Mouse (Mus musculus) gastrocnemius, adult 2 months (tissue): ENCODE measurements around the gene Cyp2s1. TPM values are rescaled to one million over a fixed set of nuclear protein-coding genes. Genes with fewer than 3 reads are reported as not detected.

ENCODE experiments used
- DNase-seq: peaks from one replicate; pipeline ENCODE4 v3.0.0; 2022
- H3K27ac ChIP-seq: fragments of 200-600 bp; 2 replicates; pipeline ENCODE4 v1.8.1; 2022; ENCODE audit warnings: mild to moderate bottlenecking
- H3K4me3 ChIP-seq: fragments of 200-600 bp; 2 replicates; pipeline ENCODE4 v1.8.1; 2022; ENCODE audit warnings: mild to moderate bottlenecking, moderate library complexity
- CTCF ChIP-seq: fragments of 200-600 bp; IDR thresholded peaks from 2 replicates; pipeline ENCODE4 v1.8.1; 2022; ENCODE audit warnings: antibody characterized with exemption, mild to moderate bottlenecking, moderate library complexity
- intact Hi-C: fragments of 180-260 bp; cut with DNase I; formaldehyde crosslinking; loops from one replicate; pipeline ENCODE4 v1.15.1; 2025
- long read RNA-seq, 2 experiments: library from polyadenylated mRNA; stranded (forward); transcript quantifications; one replicate each; pipeline ENCODE4 v2.0.0; 2021
- total RNA-seq, 2 experiments: library from RNA; stranded (reverse); gene quantifications; 2 replicates each; pipeline ENCODE4 v1.2.3; 2021

The Cyp2s1 gene
- total RNA-seq = under 1 TPM; 0.10 to 0.56 TPM
- long read RNA-seq, experiment 1 = 0 reads
- long read RNA-seq, experiment 2 = 0 reads

DNA sequence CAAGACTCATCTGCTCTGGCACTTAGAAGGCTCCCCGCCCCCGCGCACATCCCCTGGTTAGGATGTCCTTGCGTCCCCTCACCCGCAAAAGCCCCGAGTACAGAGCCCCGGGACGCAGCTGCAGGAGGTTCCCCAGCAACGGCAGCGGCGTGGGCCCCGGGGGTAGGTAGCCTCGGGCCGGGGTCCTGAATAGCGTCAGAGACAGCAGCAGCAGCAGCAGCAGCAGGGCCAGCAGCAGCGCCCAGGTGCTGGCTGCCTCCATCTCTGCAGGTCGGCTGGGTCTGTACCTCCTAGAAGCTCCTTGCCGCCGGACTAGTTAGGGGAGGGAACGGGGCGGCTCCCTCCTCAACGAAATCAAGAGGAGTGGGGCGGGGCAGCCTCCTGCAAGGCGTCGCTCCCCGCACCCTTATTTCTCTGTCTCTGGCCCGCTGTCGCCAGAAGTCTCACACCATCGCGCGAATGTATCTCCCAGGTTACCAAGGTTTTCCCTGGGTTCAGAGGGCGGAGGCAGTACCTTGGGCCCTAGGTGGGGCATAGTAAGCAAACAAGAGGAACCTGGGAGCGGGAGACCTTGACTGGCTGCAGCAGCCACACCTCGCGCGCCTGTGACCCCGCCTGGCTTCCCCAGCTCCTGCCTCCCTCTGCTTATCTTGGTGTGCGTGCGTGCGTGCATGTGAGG is at the start of gene Cyp2s1:
Gene Cyp2s1, minus strand, starts transcription at position 673 of the 679 bp plus-strand sequence.
- peak within 1 kb of the TSS; percentile 64 for H3K4me3 ChIP-seq
- no peak for TF ChIP-seq CTCF
- intact Hi-C loops = no loop called here
- no peak for DNase-seq
- 0 out of 2 replicates have a peak within 1 kb of the TSS, but pooled peaks have one; percentile 8 for H3K27ac ChIP-seq

DNA sequence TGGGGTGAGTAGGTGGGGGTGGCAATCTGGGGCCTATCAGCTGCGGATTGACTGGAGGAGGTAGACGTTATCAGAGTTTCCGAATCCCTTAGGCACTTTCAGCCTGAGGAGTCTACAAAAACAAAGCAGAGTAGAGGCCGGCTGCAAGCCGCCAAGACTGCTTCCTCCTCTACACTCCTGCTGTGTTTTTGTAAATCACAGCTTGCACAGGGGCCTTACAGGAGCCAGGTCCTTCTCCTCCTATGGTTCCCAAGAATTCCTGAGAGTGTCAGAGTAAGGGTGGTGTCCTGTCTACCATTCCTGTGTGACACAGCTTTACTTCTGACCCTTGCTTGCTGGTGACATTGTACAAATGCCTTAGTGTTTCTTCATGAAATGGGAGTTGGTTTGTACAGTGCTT is 48.1 kb upstream of the Cyp2s1 start:
- H3K4me3 ChIP-seq = no peak overlapping the region
- TF ChIP-seq CTCF = no peak
- intact Hi-C loops = no loop called here

DNA sequence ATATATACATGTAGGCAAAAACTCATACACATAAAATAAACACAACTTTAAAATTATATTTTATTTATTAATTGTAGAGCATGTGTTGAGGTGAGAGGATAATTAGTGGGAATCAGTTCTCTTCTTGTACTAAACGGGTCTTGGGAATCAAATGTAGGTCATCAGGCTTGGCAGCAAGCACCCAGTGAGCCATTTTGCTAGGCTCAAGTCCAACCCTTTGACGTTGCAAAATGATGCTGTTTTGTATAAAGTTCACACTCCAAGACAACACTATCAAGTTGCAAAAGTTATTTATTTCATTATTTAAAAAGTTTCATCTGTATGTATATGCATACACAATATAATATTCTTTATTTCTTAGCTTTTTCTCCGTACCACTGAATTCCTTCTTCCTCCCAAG is 47.0 kb upstream of the Cyp2s1 start:
- Histone ChIP-seq H3K27ac (no peak overlapping the region), H3K4me3 (no peak overlapping the region)
- TF ChIP-seq CTCF = no peak
- DNase-seq = no peak
- intact Hi-C loops = no loop called here

More for the DNA sequence above, 48.1 kb upstream of the Cyp2s1 start:
- DNase-seq = no peak
- H3K27ac ChIP-seq = no peak overlapping the region

DNA sequence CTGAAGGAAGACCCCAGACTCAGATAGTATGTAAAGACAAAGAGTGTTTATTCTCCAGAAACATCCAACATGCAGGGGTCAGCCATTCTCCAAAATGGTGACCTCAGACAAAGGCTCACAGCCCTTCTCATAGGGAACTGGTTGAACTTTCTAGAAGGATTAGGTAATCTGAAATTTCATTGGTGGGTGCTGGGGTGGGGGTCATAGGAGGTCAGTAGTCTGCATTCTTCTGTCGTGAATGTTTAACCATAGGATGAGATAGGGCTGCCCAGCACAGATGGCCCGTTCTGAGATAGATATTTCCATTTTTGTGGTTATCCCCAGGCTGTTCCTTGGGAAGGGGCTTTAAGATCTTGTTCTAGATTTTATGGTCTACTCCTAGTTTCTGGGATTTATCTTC is 45.7 kb upstream of the Cyp2s1 start:
- Histone ChIP-seq H3K4me3 (no peak overlapping the region), H3K27ac (no peak overlapping the region)
- no peak for TF ChIP-seq CTCF
- intact Hi-C loops = no loop called here
- DNase-seq = no peak

DNA sequence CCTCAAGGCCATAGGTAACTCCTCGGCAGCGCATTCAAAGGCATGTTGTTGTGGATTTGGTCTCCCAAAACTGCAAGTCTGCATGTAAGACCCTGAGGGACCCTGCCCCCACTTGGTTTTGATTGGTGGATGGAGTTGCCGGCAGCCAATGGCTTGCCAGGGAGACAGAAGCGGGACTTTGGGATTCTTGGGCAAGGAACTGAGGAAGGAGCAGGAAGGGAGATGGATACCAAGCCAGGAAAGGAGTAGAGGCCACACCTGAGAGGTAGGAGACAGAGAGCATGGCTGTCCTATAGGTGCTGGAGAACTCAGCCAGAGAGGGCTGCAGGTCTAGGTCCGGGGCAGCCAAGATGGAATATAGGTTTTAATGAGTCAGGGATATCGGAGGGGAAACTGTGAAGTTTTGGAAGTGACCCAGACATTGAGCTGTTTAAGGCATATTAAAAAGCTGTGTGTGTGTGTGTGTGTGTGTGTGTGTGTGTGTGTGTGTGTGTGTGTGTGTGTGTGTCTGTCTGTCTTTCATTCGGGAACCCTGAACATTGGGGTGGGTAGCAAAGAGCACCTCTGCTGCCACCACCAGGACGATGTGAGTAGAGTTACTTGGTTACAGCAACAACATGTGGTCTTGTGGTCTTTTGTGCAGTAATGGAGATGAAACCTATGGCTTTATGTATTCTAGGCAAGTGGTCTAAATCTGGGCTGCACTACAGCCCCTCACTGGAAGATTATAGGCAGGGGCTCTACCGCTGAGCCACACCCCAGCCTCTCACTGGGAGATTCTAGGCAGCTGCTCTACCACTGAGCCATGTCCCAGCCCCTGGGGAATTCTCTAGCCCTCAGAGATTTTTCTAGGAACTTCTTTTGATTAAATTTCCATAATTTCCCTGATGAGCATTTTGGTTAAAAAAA is 43.5 kb upstream of the Cyp2s1 start:
- intact Hi-C loops = no loop called here
- peak; percentile 6; the same call in 1 of the 2 replicates for TF ChIP-seq CTCF
- H3K4me3 ChIP-seq = no peak overlapping the region

DNA sequence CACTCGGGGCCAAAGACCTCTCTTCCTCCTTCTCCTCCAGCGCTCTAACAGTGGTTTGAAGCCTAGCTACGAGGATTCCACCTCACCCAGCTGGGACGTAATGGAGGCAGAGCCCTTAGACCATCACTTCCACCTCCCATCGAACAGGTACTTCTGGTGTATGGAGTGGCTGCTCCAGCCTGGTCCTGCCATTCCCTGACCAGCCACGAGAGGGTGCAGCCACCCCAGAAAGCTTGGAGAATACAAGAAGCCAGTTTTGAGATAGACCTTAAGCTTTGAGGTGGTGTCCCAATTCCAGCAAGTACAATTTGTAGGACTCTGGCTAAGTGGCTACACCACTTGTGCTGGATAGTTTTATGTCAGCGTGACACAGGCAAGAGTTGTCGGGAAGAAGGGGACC is 38.4 kb upstream of the Cyp2s1 start:
- intact Hi-C loops = no loop called here
- no peak overlapping the region for H3K27ac ChIP-seq
- H3K4me3 ChIP-seq = no peak overlapping the region
- peak; percentile 76 for TF ChIP-seq CTCF
- DNase-seq = peak; percentile 61

More for the DNA sequence above, 43.5 kb upstream of the Cyp2s1 start:
- DNase-seq = no peak
- H3K27ac ChIP-seq = no peak overlapping the region

DNA sequence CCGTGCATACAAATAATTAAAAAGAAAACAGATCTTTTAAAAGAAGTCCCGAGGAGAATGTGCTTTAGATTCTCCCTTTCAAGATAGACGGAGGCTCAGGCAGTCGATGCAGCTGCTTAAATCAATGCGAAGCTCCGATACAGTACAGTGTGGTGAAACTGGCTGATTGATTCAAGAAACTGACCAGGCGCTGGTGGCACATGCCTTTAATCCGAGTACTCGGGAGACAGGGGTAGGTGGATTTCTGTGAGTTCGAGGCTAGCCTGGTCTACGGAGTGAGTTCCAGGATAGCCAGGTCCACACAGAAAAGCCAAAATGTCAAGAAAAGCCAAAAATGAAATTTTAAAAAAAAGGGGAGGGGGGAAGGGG is 31.7 kb upstream of the Cyp2s1 start:
- DNase-seq = no peak
- H3K4me3 ChIP-seq = peak overlapping the region; percentile 73
- intact Hi-C loops = no loop called here
- no peak for TF ChIP-seq CTCF
- H3K27ac ChIP-seq = peak overlapping the region; percentile 76

DNA sequence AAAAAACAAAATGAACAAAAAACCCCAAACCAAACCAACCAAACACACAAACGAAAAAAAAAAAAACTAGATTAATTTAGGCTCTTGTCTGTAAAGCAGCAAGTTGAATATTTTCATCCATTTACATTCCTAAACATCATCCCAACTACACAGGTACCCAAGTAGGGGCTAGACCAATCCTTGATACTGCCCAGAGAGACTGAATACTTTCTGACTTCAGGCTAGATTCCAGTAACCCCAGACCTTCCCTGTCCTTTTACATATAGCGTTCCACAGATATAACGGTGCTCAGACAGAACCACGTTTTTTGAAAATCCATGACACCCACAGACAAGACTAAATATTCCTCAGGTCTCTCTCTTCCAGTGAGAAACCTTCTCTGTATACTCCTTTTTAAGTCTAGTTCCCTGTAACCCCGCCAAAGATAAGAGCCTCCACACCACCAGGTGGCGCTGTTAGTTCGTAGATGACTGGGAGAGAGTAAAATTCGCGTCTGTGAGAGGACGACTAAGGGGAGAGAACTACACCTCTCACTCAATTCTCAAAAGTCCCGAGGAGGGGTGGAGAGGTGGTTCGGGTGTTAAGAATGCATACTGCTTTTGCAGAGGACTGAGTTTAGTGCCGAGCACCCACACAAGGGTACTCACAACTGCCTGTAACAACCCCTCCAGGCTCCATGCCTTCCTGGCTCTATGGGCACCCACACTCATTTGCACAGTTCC is 31.2 kb upstream of the Cyp2s1 start:
- H3K27ac ChIP-seq = peak overlapping the region; percentile 76
- H3K4me3 ChIP-seq = peak overlapping the region; percentile 73
- intact Hi-C loops = no loop called here
- DNase-seq = peak; percentile 88
- peak; percentile 84 for TF ChIP-seq CTCF

DNA sequence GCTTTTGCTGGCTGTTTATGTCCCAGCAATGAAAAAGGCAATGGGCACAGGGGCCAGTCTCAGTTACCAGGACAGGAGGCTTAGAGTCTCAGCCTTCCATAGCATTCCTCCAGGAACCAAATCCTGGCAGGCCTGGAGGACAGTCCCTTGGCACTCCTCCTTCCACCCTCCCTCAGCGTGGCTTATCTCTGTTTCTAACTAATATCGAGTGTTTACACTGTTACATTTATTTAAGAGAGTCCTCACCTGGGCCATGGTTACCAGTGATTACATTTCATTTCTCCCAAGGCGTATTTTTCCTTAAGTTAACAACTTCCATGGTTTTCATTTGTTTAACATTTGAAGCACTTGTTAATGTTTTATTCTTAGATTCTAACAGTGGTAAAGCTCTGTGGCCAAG is 28.2 kb upstream of the Cyp2s1 start:
- no peak for DNase-seq
- intact Hi-C loops = no loop called here
- Histone ChIP-seq H3K27ac (no peak overlapping the region), H3K4me3 (no peak overlapping the region)
- no peak for TF ChIP-seq CTCF

DNA sequence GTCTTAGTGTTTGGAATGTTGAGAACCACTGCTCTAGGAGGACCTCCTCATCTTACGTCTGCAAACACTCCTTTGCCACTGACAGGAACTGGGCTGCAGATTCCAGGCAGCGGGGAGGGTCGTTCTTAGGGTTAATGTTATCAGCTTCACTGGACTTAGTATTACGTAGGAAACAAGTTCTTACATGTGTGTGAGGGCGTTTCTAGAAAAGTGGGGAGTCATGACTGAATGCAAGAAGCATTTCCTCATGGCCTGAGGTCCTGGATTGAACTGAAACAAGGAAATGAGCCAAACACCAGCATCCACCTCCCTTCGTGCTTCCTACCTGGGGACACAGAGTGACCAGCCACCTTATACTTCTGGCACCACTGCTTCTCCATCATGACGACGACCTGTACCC is 27.7 kb upstream of the Cyp2s1 start:
- TF ChIP-seq CTCF = no peak
- no peak overlapping the region for H3K27ac ChIP-seq
- no peak overlapping the region for H3K4me3 ChIP-seq
- intact Hi-C loops = no loop called here
- no peak for DNase-seq

DNA sequence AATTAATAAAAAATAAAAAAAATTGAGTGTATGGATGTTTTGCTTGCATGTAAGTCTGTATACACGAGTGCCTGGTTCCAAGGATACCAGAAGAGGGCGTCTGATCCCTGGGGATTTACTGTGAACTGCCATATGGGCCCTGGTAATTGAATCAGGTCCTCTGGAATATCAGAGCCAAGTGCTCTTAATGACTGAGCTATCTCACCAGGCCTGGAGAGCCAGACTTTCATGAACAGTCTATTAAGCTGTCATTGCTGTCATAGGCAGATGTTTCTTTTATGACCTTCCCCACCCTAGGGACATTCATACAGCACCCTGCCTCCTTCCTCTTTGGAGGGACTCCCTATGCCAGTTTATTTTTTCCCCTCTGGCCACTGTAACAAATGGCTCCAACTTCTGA is 26.8 kb upstream of the Cyp2s1 start:
- DNase-seq = no peak
- Histone ChIP-seq H3K4me3 (no peak overlapping the region), H3K27ac (no peak overlapping the region)
- intact Hi-C loops = no loop called here
- TF ChIP-seq CTCF = no peak

DNA sequence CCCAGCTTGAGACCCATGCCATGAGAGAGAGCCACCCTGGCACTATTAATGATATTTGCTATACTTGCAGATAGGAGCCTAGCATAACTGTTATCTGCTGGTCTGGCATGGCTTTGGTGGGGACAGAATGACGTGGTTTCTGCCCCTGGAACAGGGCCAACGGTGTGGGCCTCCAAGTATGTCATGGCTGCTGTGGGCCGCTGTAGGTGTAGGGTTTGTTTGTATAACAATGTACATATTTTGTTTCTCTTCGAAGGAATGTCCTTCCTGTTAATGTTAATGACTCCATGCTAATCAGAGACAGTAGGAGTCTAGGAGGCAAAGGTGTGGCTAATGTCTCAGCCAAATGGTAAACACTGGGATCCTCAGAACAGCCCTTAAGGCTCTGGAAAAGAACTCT is 24.2 kb upstream of the Cyp2s1 start:
- intact Hi-C loops = no loop called here
- Histone ChIP-seq H3K27ac (no peak overlapping the region), H3K4me3 (no peak overlapping the region)
- TF ChIP-seq CTCF = no peak
- DNase-seq = no peak
